Mouse (Mus musculus): Measurements from ENCODE around the gene Lyl1.

The Lyl1 gene

GRCm38 (mm10) chr8:84703466-84704249, 2.4 kb downstream of the Lyl1 start:
- DNase-seq, result no peak

GRCm38 (mm10) chr8:84704356-84704755, 3.1 kb downstream of the Lyl1 start:
- peak; percentile 90 for DNase-seq

- DNase-seq, result peak; percentile 41
These were observed 3.9 kb downstream of the Lyl1 start for GRCm38 (mm10) chr8:84704867-84705831.

GRCm38 (mm10) chr8:84705960-84706359, 4.7 kb downstream of the Lyl1 start:
- no peak for DNase-seq

GRCm38 (mm10) chr8:84706610-84707266, 5.5 kb downstream of the Lyl1 start:
- peak; percentile 62 for DNase-seq

- peak; percentile 46 for DNase-seq
These were observed 6.1 kb downstream of the Lyl1 start for GRCm38 (mm10) chr8:84707267-84707883.

GRCm38 (mm10) chr8:84708071-84708541, 6.8 kb downstream of the Lyl1 start:
- DNase-seq, result peak; percentile 42

GRCm38 (mm10) chr8:84708774-84709475, 7.7 kb downstream of the Lyl1 start:
- peak; percentile 92 for DNase-seq

GRCm38 (mm10) chr8:84709931-84710330, 8.7 kb downstream of the Lyl1 start:
- no peak for DNase-seq

GRCm38 (mm10) chr8:84711312-84711711, 10.1 kb downstream of the Lyl1 start:
- DNase-seq, result no peak

GRCm38 (mm10) chr8:84711933-84712758, 10.9 kb downstream of the Lyl1 start:
- peak; percentile 87 for DNase-seq

GRCm38 (mm10) chr8:84712759-84713120, 11.5 kb downstream of the Lyl1 start:
- DNase-seq, result no peak

GRCm38 (mm10) chr8:84713381-84713780, 12.1 kb downstream of the Lyl1 start:
- DNase-seq, result no peak

- no peak for DNase-seq
These were observed 12.9 kb downstream of the Lyl1 start for GRCm38 (mm10) chr8:84714161-84714560.

- DNase-seq, result peak; percentile 64
These were observed 14.7 kb downstream of the Lyl1 start for GRCm38 (mm10) chr8:84715893-84716468.

- DNase-seq, result no peak
These were observed 15.5 kb downstream of the Lyl1 start for GRCm38 (mm10) chr8:84716790-84717189.

- DNase-seq, result no peak
These were observed 17.2 kb downstream of the Lyl1 start for GRCm38 (mm10) chr8:84718476-84718875.

- DNase-seq, result no peak
These were observed 17.9 kb downstream of the Lyl1 start for GRCm38 (mm10) chr8:84718959-84719690.

GRCm38 (mm10) chr8:84722530-84722849, 21.2 kb downstream of the Lyl1 start:
- DNase-seq, result no peak

All from embryo, embryonic 11 days (tissue).